Mouse (Mus musculus): ENCODE data around the gene Zfp827. TPM values are rescaled to one million over a fixed set of nuclear protein-coding genes. Genes with fewer than 3 reads are reported as not detected.
A peak's percentile ranks its signal among the peaks of the same experiment; 100 is the strongest.

Gene Zfp827
- total RNA-seq, 2 experiments from 2014 or later: 23.2 to 24.2 TPM

GRCm38 (mm10) chr8:79060013-79060609 is 31.9 kb downstream of the Zfp827 start:
- DNase-seq (ENCODE audit: low spot score in 2 of 2): no peak

DNA sequence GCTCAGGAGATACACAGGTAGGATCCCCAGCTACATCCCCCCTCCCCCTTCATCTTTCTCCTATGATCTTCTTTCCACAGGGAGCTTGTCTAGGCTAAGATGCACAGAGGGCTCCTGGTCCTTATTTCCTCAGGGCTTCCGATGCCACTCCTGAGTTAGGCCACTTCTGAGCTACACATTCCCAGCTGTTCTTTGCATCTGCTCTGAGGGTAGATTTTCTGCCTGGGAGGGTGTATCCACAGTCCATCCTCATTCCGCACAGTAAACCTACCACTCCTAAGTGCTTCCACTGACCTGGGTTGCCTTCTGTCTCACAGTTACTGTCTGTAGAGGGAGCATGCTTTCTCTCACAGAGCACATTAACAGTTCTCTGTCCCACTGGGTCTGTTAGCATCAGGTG is 37.7 kb downstream of the Zfp827 start:
- no peak for DNase-seq (ENCODE audit: low spot score in 2 of 2)

DNA sequence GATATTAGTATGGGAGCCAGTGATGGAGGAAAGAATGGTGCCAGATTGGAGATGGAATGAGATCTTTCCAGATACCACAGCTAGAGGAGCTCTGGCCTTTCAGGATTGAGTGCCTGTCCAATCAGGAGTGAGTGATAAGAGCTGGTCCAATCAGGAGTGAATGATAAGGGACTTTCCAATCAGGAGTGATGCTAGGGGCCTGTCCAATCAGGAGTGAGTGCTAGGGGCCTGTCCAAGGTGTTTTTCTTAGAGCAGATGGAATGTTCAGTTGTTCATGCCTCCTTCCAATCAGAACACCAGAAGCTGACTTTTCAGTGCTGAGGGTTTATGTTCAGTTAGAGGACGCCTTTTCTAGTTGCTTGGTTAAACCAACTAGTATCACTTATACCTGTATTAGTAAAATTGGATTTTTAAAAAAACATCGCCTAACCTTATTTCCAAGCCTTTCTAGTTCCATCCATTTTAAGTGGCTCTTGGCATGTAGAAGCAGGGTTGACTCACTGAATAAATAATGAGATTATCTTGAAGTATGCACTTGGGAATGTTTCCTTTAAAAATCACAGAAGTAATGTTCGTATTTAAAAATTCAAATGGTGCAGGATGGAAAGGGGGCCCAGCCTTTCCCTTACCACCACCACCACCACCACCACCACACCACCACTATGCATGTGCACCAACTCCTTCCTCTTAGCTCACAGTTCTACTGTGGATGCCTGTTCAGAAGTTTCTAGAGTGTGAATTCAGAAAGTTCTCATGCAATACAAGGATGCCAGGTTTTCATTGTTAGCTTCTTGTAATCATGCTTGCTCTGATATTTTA is 39.8 kb downstream of the Zfp827 start:
- DNase-seq (ENCODE audit: low spot score in 2 of 2): no peak

DNA sequence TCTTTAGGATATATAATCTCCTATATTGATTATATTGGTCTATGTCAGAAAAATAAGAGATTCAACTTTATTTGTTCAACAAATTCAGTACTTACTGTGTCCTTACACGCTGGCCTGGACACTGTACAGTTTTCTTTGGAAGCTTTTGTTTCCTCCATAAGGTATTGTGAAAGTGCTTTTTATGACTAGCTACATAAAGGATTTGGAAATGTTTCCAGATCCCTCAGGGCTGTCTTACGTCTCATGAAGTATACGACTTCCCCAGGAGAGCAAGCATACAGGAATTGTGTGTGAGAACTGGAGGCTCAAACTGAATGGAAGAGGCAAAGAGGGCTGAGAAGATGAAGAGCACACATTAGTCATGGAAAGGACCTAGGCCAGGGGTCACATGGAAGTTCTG is 45.1 kb downstream of the Zfp827 start:
- no peak for DNase-seq (ENCODE audit: low spot score in 2 of 2)

- no peak for DNase-seq (ENCODE audit: low spot score in 2 of 2)
Measured at GRCm38 (mm10) chr8:79074986-79075385, 46.7 kb downstream of the Zfp827 start.

DNA sequence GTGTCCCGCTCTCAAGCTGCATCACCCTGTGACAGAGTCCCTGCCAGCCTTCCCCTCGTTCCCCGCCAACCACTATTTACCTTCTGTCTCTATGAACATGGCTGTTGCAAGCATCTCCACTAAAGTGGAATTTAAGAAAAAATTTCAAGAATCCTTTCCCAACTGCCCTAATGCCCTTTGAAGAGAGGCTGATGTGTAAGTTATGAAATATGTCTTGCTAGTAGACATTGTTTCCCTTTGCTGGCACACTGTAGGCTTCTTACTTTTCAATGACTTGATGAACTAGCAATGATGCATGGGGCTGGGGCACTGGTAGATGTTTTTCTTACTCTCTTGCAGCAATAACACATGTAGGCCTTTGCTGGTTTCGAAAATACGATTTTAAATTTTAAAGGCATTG is 49.0 kb downstream of the Zfp827 start:
- DNase-seq (ENCODE audit: low spot score in 2 of 2): no peak

GRCm38 (mm10) chr8:79078556-79079195 is 50.4 kb downstream of the Zfp827 start:
- DNase-seq (ENCODE audit: low spot score in 2 of 2): no peak

DNA sequence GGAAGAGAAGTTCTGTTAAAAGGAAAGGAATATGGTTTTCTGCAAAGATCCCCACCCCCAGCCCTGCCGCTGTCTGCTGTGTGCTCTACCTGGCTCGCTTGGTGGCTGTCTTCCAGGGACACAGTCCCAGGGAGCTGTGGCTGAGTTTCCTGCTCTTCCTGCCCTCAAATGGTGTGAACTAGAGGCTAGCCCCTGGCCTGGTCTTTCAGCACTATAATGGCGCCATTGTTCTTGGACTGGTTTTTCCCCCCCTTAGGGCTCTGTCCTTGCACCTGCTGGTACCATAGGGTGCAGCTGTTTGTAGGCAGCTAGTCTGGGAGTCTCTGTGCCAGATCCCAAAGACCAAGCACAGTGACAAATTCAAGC is 50.9 kb downstream of the Zfp827 start:
- no peak for DNase-seq (ENCODE audit: low spot score in 2 of 2)

- no peak for DNase-seq (ENCODE audit: low spot score in 2 of 2)
Measured at GRCm38 (mm10) chr8:79080096-79080739, 52.0 kb downstream of the Zfp827 start.

DNA sequence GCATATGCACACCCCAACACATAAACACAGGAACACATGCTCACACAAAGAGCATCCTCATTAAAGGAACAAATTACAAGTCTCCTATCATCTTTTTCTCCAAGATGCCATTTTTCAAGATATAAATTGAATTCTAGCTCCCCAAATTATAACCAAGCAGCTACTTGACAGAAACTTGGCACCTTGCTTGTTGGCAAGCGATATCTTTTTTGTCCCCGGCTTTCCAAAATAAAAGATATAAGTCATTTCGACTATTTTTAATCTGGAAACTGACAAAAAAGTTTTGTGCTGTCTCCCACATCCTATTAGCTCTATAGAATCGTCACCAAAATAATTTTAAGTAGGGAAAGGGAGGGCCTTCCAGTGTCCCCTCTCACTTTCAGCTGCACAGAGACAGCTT is 53.1 kb downstream of the Zfp827 start:
- DNase-seq (ENCODE audit: low spot score in 2 of 2): no peak

DNA sequence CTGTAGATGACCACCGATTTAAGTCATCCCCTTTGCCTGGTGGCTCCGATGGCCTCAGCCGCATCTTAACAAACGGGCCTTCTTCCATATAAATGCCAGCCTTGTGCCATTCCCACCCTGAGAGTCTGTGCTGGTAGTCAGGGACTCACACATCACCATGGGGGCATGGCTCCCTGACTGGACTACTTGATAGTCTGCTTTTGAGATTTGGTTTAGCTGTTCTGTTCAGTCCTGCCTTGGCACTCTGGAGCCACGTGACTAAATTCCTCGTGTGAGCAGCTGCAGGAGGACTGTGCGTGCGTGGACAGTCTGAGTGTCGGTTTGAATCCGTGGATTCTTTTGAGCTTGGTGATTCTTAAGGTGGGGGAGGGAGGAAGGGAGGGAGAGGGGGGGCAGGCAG is 53.7 kb downstream of the Zfp827 start:
- DNase-seq (ENCODE audit: low spot score in 2 of 2): peak in 1 of 2 experiments; percentile 35

- peak; percentile 29 to 48 for DNase-seq (ENCODE audit: low spot score in 2 of 2)
Measured at GRCm38 (mm10) chr8:79083461-79084358, 55.5 kb downstream of the Zfp827 start.

GRCm38 (mm10) chr8:79084359-79084820 is 56.2 kb downstream of the Zfp827 start:
- DNase-seq (ENCODE audit: low spot score in 2 of 2): no peak

DNA sequence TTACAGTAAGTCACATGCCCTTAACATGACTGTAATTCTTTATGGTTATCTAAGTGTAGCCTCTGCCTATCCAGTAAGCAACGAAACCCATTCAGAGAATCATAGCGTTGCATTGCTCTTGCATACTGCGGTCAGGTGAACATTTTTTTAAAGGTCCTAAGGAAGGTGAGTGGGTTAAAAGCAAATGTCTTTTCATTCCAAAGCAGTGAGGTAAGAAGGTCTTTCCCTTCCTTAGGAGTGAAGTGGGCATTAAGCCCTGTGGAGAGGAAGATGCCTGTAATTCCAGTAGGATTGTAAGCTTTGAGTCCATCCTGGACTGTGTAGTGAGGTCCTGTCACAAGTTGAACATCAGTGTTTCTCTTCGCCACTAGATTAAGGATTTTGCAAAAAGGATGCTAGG is 66.2 kb downstream of the Zfp827 start:
- DNase-seq (ENCODE audit: low spot score in 2 of 2): no peak

DNA sequence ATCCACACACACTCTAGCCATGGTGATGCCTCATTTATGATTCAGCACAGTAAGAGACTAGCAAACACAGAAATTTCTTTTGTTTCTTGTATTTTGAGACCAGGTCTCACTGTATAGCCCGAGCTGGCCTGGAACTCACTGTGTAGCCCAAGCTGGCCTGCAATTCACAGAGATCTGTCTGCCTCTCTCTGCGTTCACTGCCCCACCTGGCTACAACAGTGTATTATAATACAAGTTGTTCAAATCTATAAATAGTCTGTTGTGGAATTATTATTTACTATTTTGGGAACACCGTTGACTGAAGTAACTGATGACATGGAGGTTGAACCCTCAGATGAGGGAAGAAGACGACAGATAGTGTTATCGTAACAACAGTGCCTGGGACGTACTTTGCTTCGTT is 66.9 kb downstream of the Zfp827 start:
- DNase-seq (ENCODE audit: low spot score in 2 of 2): no peak

GRCm38 (mm10) chr8:79096970-79097369 is 68.7 kb downstream of the Zfp827 start:
- DNase-seq (ENCODE audit: low spot score in 2 of 2): no peak

- no peak for DNase-seq (ENCODE audit: low spot score in 2 of 2)
Measured at GRCm38 (mm10) chr8:79102707-79103106, 74.5 kb downstream of the Zfp827 start.

DNA sequence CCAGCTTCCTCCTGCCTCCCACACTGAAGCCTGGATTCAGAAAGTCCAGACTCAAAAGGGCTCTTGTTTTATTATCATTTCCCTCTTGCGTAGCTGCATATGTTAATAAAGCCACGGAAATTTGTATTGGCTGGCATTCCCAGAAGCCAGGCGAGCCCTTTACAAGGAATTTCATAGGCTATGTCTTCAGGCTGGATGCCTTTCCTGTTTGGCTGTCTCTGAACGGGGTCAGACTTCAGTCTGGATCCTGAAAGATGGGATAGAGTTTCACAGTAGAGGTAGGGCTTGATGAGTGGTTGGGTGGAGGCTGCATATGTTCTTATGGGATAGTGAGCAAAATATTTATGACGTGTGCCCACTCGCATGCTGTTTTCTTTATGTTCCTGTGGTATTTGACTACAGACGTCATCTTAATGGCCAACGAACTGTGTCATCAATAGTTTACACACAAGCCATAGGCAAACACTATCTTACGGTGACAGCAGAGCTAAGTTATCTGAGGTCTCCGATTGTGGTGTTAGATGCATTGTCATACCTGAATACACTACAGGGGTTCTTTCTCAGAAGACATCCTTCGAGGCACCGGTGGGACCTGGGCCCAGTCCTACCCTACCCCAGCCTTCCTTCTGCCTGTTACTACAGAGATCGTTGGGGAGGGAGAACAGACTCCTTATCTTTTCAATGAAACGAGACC is 75.1 kb downstream of the Zfp827 start:
- no peak for DNase-seq (ENCODE audit: low spot score in 2 of 2)

DNA sequence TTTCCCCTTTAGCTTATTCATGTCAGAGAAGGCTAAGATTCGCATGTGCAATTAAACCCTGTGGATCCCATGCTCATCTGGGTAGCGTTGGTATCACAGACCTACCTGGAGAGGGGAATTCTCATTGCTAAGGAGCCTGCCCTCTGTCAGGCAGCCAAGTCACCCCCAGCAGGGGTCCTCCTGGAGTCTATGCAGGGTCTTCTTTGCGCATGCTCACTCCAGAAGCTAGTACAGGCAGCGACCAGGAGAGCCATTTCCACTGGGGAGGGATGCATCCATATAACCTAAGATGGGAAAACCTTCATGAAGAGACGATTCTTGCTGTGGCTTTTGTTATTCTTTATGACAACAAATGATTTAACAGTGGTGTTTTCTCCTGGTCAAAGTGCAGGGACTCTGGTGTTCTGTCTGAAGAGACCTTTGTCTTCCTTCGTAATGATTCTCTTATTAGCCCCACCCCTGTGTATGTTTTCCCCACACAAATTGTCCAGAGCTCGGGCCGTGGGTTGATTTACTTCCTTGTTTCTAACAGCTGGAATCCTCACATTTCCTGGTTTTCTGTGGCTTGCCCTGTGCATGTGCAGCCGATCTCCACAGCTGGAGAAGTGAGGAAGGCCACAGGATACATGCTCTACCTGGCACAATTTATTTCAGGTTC is 75.8 kb downstream of the Zfp827 start:
- no peak for DNase-seq (ENCODE audit: low spot score in 2 of 2)

- no peak for DNase-seq (ENCODE audit: low spot score in 2 of 2)
Measured at GRCm38 (mm10) chr8:79104634-79105033, 76.4 kb downstream of the Zfp827 start.
